Mouse (Mus musculus): ENCODE measurements around the gene Rassf3. TPM values are rescaled to one million over a fixed set of nuclear protein-coding genes. Genes with fewer than 3 reads are reported as not detected.
A peak's percentile ranks its signal among the peaks of the same experiment; 100 is the strongest.

Gene Rassf3
- polyA plus RNA-seq, 1 experiment = 0.07 TPM

DNA sequence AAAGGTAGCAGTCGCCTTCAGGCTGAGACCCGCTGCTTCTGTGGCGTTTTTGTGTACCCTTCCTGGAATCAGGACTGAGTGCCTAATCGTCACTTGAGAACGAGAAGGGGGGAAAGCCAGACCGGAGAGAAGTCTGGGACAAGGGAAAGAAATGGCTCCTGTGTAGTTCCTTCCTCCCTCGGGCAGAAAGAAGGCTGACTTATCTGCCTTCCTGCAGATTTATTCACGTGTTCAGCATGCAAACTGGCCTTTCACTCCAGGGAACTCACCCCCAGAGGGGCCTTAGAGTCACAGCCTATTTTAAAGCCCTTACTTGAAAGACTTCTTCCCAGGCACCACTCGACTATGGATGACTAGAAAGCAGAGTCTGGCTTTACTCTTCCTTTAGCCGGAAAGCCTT lies 1.3 kb upstream of the Rassf3 start:
- no peaks in the 10 kb centered on the region for H3K36me3 ChIP-seq (ENCODE audit: control insufficient read depth)
- peaks cover 48% of the 10 kb centered on the region for H3K4me1 ChIP-seq (ENCODE audit: control insufficient read depth)
- H3K9me3 ChIP-seq (ENCODE audit: control insufficient read depth, low read length) = no peaks in the 10 kb centered on the region
- H3K27me3 ChIP-seq (ENCODE audit: control insufficient read depth) = peaks cover 23% of the 10 kb centered on the region
- TF ChIP-seq GATA1 (IDR thresholded peaks at IDR 0.05; ENCODE audit: low read length) = no peak
- TF ChIP-seq TAL1 (IDR thresholded peaks at IDR 0.05; ENCODE audit: low read length) = no peak
- H3K4me3 ChIP-seq (replicated peaks) = peak overlapping the region; percentile 79

- Histone ChIP-seq H3K4me1 (ENCODE audit: control insufficient read depth) (peaks cover 50% of the 10 kb centered on the region), H3K36me3 (ENCODE audit: control insufficient read depth) (no peaks in the 10 kb centered on the region), H3K4me3 (replicated peaks) (peak overlapping the region; percentile 79), H3K9me3 (ENCODE audit: control insufficient read depth, low read length) (no peaks in the 10 kb centered on the region), H3K27me3 (ENCODE audit: control insufficient read depth) (peaks cover 23% of the 10 kb centered on the region)
- TF ChIP-seq GATA1 (IDR thresholded peaks at IDR 0.05; ENCODE audit: low read length) = no peak
Observed at GRCm38 (mm10) chr10:121476968-121477337, 806 bp upstream of the Rassf3 start.

GRCm38 (mm10) chr10:121475672-121476146 lies 438 bp downstream of the Rassf3 start:
- peak overlapping the region; percentile 79 for H3K4me3 ChIP-seq (replicated peaks)
- no peaks in the 10 kb centered on the region for H3K9me3 ChIP-seq (ENCODE audit: control insufficient read depth, low read length)
- peaks cover 23% of the 10 kb centered on the region for H3K27me3 ChIP-seq (ENCODE audit: control insufficient read depth)
- no peaks in the 10 kb centered on the region for H3K36me3 ChIP-seq (ENCODE audit: control insufficient read depth)
- H3K4me1 ChIP-seq (ENCODE audit: control insufficient read depth) = peaks cover 53% of the 10 kb centered on the region
- TF ChIP-seq TAL1 (IDR thresholded peaks at IDR 0.05; ENCODE audit: low read length) (no peak), GATA1 (IDR thresholded peaks at IDR 0.05; ENCODE audit: low read length) (no peak)

GRCm38 (mm10) chr10:121475101-121475671 lies 961 bp downstream of the Rassf3 start:
- Histone ChIP-seq H3K4me3 (replicated peaks) (peak overlapping the region; percentile 79), H3K36me3 (ENCODE audit: control insufficient read depth) (no peaks in the 10 kb centered on the region), H3K4me1 (ENCODE audit: control insufficient read depth) (peaks cover 53% of the 10 kb centered on the region), H3K27me3 (ENCODE audit: control insufficient read depth) (peaks cover 23% of the 10 kb centered on the region), H3K9me3 (ENCODE audit: control insufficient read depth, low read length) (no peaks in the 10 kb centered on the region)
- no peak for TF ChIP-seq TAL1 (IDR thresholded peaks at IDR 0.05; ENCODE audit: low read length)
- no peak for TF ChIP-seq GATA1 (IDR thresholded peaks at IDR 0.05; ENCODE audit: low read length)

- H3K27me3 ChIP-seq (ENCODE audit: control insufficient read depth) = peaks cover 23% of the 10 kb centered on the region
- no peaks in the 10 kb centered on the region for H3K9me3 ChIP-seq (ENCODE audit: control insufficient read depth, low read length)
- no peak for TF ChIP-seq TAL1 (IDR thresholded peaks at IDR 0.05; ENCODE audit: low read length)
- no peak for TF ChIP-seq GATA1 (IDR thresholded peaks at IDR 0.05; ENCODE audit: low read length)
- peak overlapping the region; percentile 79 for H3K4me3 ChIP-seq (replicated peaks)
- no peaks in the 10 kb centered on the region for H3K36me3 ChIP-seq (ENCODE audit: control insufficient read depth)
- peaks cover 60% of the 10 kb centered on the region for H3K4me1 ChIP-seq (ENCODE audit: control insufficient read depth)
Observed at GRCm38 (mm10) chr10:121474288-121474687, 1.9 kb downstream of the Rassf3 start.

- Histone ChIP-seq H3K9me3 (ENCODE audit: control insufficient read depth, low read length) (no peaks in the 10 kb centered on the region), H3K27me3 (ENCODE audit: control insufficient read depth) (peaks cover 23% of the 10 kb centered on the region), H3K36me3 (ENCODE audit: control insufficient read depth) (no peaks in the 10 kb centered on the region), H3K4me3 (replicated peaks) (peak overlapping the region; percentile 48), H3K4me1 (ENCODE audit: control insufficient read depth) (peaks cover 62% of the 10 kb centered on the region)
- TF ChIP-seq GATA1 (IDR thresholded peaks at IDR 0.05; ENCODE audit: low read length) = no peak
- no peak for TF ChIP-seq TAL1 (IDR thresholded peaks at IDR 0.05; ENCODE audit: low read length)
Observed at GRCm38 (mm10) chr10:121473723-121474215, 2.4 kb downstream of the Rassf3 start.

DNA sequence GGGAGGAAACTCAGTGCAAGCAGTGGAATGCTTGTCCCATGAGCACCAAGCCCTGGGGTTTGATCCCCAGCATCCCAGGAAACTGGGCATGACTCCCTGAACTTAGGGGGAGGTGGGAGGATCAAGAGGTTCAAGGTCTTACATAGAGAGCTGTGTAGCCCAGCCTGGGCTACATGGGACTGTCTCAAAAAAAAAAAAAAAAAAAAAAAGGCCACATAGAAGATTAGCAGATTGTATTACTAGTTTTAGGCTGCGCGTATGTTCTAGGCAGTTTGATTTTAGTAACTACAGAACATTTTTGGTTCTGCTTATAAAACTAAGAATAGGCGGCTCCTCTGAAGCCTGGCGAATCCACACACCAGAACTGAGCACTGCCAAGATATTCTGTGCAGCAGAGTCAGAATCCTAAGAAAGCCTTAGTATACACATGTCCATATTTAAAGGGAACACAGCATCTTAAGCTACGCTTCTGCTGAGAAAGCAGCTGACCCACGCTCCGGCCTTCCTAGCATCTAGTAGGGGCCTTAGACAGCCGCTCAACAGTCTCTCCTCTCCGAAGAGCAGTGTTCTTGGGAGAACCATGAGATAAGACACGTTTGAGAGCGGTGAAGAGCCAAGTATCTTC lies 3.4 kb downstream of the Rassf3 start:
- TF ChIP-seq GATA1 (IDR thresholded peaks at IDR 0.05; ENCODE audit: low read length) (no peak), TAL1 (IDR thresholded peaks at IDR 0.05; ENCODE audit: low read length) (no peak)
- Histone ChIP-seq H3K4me1 (ENCODE audit: control insufficient read depth) (peaks cover 61% of the 10 kb centered on the region), H3K36me3 (ENCODE audit: control insufficient read depth) (no peaks in the 10 kb centered on the region), H3K9me3 (ENCODE audit: control insufficient read depth, low read length) (no peaks in the 10 kb centered on the region), H3K4me3 (replicated peaks) (no peak overlapping the region), H3K27me3 (ENCODE audit: control insufficient read depth) (peaks cover 23% of the 10 kb centered on the region)

GRCm38 (mm10) chr10:121471570-121472197 lies 4.5 kb downstream of the Rassf3 start:
- H3K9me3 ChIP-seq (ENCODE audit: control insufficient read depth, low read length) = no peaks in the 10 kb centered on the region
- H3K27me3 ChIP-seq (ENCODE audit: control insufficient read depth) = peaks cover 23% of the 10 kb centered on the region
- TF ChIP-seq TAL1 (IDR thresholded peaks at IDR 0.05; ENCODE audit: low read length) (no peak), GATA1 (IDR thresholded peaks at IDR 0.05; ENCODE audit: low read length) (no peak)
- H3K36me3 ChIP-seq (ENCODE audit: control insufficient read depth) = no peaks in the 10 kb centered on the region
- H3K4me1 ChIP-seq (ENCODE audit: control insufficient read depth) = peaks cover 51% of the 10 kb centered on the region
- no peak overlapping the region for H3K4me3 ChIP-seq (replicated peaks)

DNA sequence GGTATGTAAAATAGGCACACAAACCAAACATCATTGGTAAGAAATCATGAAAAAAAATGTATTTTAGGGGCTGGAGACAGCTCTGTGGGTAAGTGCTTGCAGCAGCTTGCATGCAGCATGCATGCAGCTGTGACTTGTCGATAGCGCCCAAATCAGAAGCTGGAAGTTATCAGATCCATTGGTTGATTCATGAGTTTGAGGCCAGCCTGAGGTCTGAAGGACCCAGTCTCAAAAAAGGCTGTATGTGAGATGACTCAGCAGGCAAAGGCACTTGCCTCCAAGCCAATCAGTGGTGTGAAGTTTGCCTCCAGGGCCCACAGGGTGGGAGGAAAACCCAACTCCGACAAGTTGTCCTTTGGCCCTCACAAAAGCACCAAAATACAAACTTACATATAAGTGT lies 6.5 kb downstream of the Rassf3 start:
- Histone ChIP-seq H3K4me3 (replicated peaks) (no peak overlapping the region), H3K36me3 (ENCODE audit: control insufficient read depth) (no peaks in the 10 kb centered on the region), H3K27me3 (ENCODE audit: control insufficient read depth) (peaks cover 11% of the 10 kb centered on the region), H3K9me3 (ENCODE audit: control insufficient read depth, low read length) (no peaks in the 10 kb centered on the region), H3K4me1 (ENCODE audit: control insufficient read depth) (peaks cover 33% of the 10 kb centered on the region)
- no peak for TF ChIP-seq TAL1 (IDR thresholded peaks at IDR 0.05; ENCODE audit: low read length)
- no peak for TF ChIP-seq GATA1 (IDR thresholded peaks at IDR 0.05; ENCODE audit: low read length)
